In genomic region chr10:40733291-40733690, GRCm38 (mm10) we compare ENCODE assay signal across 18 mouse cellular contexts. TPM values are rescaled to one million over a fixed set of nuclear protein-coding genes. Genes with fewer than 3 reads are reported as not detected.
A peak's percentile ranks its signal among the peaks of the same experiment; 100 is the strongest.
DNase-seq lines count a peak whose midpoint lies in the region; ATAC-seq and TF ChIP-seq lines count a peak whose summit lies in the region.
"Had no signal": no experiment of that assay in that cellular context is flagged by ENCODE, and none has a peak within 500 bp of the region (broad histone marks: within the 10 kb centered on the region; RNA-seq: fewer than 3 reads in every experiment).

No protein-coding gene starts in this region.

- TF ChIP-seq CTCF in forebrain, postnatal 0 days (IDR thresholded peaks at IDR 0.05; ENCODE audit: low read depth) = no peak

- peaks cover 7% of the 10 kb centered on the region; the same call in 1 of the 2 replicates for H3K4me1 ChIP-seq in forebrain, postnatal 0 days (ENCODE audit: insufficient read depth)
- H3K4me1 ChIP-seq in forebrain, embryonic 14.5 days (ENCODE audit: control insufficient read depth, insufficient read depth, low read length) = no peaks in the 10 kb centered on the region

- H3K9ac ChIP-seq in forebrain, postnatal 0 days = no peak overlapping the region
- no peak overlapping the region for H3K9ac ChIP-seq in forebrain, embryonic 14.5 days (ENCODE audit: low read length)
- H3K9ac ChIP-seq: embryonic facial prominence, embryonic 12.5 days; heart, embryonic 13.5 days; hindbrain, embryonic 13.5 days had no signal

- no peaks in the 10 kb centered on the region for H3K36me3 ChIP-seq in forebrain, postnatal 0 days (ENCODE audit: insufficient read depth)
- no peaks in the 10 kb centered on the region for H3K36me3 ChIP-seq in forebrain, embryonic 14.5 days (ENCODE audit: control insufficient read depth, insufficient read depth, low read length)
- H3K36me3 ChIP-seq: embryonic facial prominence, embryonic 12.5 days; heart, embryonic 13.5 days; hindbrain, embryonic 13.5 days had no signal

- H3K27ac ChIP-seq in forebrain, postnatal 0 days (ENCODE audit: low read depth, low read length) = no peak overlapping the region
- no peak overlapping the region for H3K27ac ChIP-seq in forebrain, embryonic 14.5 days (ENCODE audit: low read depth, low read length)
- H3K27ac ChIP-seq: embryonic facial prominence, embryonic 12.5 days; heart, embryonic 13.5 days; hindbrain, embryonic 13.5 days; hindbrain, postnatal 0 days had no signal

- H3K4me2 ChIP-seq in forebrain, postnatal 0 days (ENCODE audit: low read depth) = no peak overlapping the region
- no peak overlapping the region for H3K4me2 ChIP-seq in forebrain, embryonic 14.5 days (ENCODE audit: low read length)
- H3K4me2 ChIP-seq: embryonic facial prominence, embryonic 12.5 days; heart, embryonic 13.5 days; hindbrain, embryonic 13.5 days had no signal

- ATAC-seq in forebrain, postnatal 0 days = peak; percentile 52; the same call in 1 of the 2 replicates
- ATAC-seq in forebrain, embryonic 14.5 days = no peak
- ATAC-seq: hindbrain, postnatal 0 days had no signal

- no peaks in the 10 kb centered on the region for H3K9me3 ChIP-seq in forebrain, postnatal 0 days (ENCODE audit: low read length)
- H3K9me3 ChIP-seq in forebrain, embryonic 14.5 days (replicated peaks; ENCODE audit: control insufficient read depth, low read length) = no peaks in the 10 kb centered on the region
- H3K9me3 ChIP-seq: embryonic facial prominence, embryonic 12.5 days; heart, embryonic 13.5 days; hindbrain, embryonic 13.5 days had no signal

- H3K27me3 ChIP-seq in forebrain, postnatal 0 days (ENCODE audit: insufficient read depth, low read length) = no peaks in the 10 kb centered on the region
- H3K27me3 ChIP-seq in forebrain, embryonic 14.5 days (replicated peaks; ENCODE audit: control insufficient read depth, insufficient read depth, low read length) = no peaks in the 10 kb centered on the region
- H3K27me3 ChIP-seq: embryonic facial prominence, embryonic 12.5 days; heart, embryonic 13.5 days; hindbrain, embryonic 13.5 days had no signal

- no peak overlapping the region for H3K4me3 ChIP-seq in forebrain, postnatal 0 days (ENCODE audit: low read depth, low read length)
- no peak overlapping the region for H3K4me3 ChIP-seq in forebrain, embryonic 14.5 days (ENCODE audit: low read depth, low read length)
- H3K4me3 ChIP-seq: embryonic facial prominence, embryonic 12.5 days; heart, embryonic 13.5 days; hindbrain, embryonic 13.5 days had no signal

- WGBS in forebrain, postnatal 0 days = 58% methylated on average over 3 of the region's 3 CpGs
- WGBS in forebrain, embryonic 14.5 days = 72% methylated on average over 3 of the region's 3 CpGs

- intact Hi-C loops in left cerebral cortex, postnatal 14 days (cut with DNase I) = no loop called here

- DNase-seq in forebrain, postnatal 0 days = no peak
- DNase-seq in forebrain, embryonic 14.5 days (ENCODE audit: low spot score) = no peak
- DNase-seq in layer of hippocampus, adult 11-12 months (ENCODE audit: low spot score) = peak; percentile 65
- DNase-seq in layer of hippocampus, postnatal 25 days (ENCODE audit: extremely low spot score in 1 of 2, low spot score in 1 of 2) = no peak
- DNase-seq in left cerebral cortex, postnatal 14 days (ENCODE audit: low spot score in 2 of 2) = peak; percentile 42 to 53
- DNase-seq in left cerebral cortex, adult 8-10 months (ENCODE audit: low spot score in 2 of 2) = no peak
- peak; percentile 87 for DNase-seq in brain, adult 2 months (ENCODE audit: low read depth, low spot score)
- no peak for DNase-seq in cerebellum, adult 11-12 months
- DNase-seq: adrenal gland, postnatal 14 days; cerebellum, adult 8-10 months; gastrocnemius, postnatal 14 days had no signal

RNA-seq across cellular contexts. Expression of gene Mettl24, which starts 50.2 kb away (rescaled TPM):
- 0.85 TPM in 1 of 2 replicates, not detected in the other for total RNA-seq in forebrain, postnatal 0 days (2014; rRNA removed)
- polyA plus RNA-seq in forebrain, postnatal 0 days (2015; fragmentation: Nextera tagmentation; extraction: Ambion mirVana) = 0.77 and 0.87 TPM in 2 replicates
- 0.23 and 0.29 TPM in 2 replicates for polyA plus RNA-seq in forebrain, embryonic 14.5 days (2014; fragmentation: Nextera tagmentation; extraction: Ambion mirVana)
- 1 to 10 TPM; 1.7 to 2.3 TPM for total RNA-seq in layer of hippocampus, postnatal 25 days (2021)
- total RNA-seq in left cerebral cortex, postnatal 14 days (2021) = 1 to 10 TPM; 1.4 to 2.7 TPM
- 1 to 10 TPM; 2.9 to 4.3 (median 3.2) TPM for total RNA-seq in left cerebral cortex, adult 8-10 months (2022)
- total RNA-seq: common myeloid progenitor, adult 5-6 weeks; hematopoietic stem cell, adult 5-6 weeks; hindbrain, postnatal 0 days; MEL had no signal

Comparison
In these comparisons a context has a peak if more than half of its experiments do, and no peak if none do; other contexts are left out.
1. DNase-seq: peak in layer of hippocampus, adult 11-12 months (single experiment), left cerebral cortex, postnatal 14 days (2 of 2) and brain, adult 2 months (single experiment); none in forebrain, postnatal 0 days (single experiment), forebrain, embryonic 14.5 days (single experiment), layer of hippocampus, postnatal 25 days (0 of 2), left cerebral cortex, adult 8-10 months (0 of 2) and cerebellum, adult 11-12 months (single experiment).